Mouse (Mus musculus) embryo, embryonic 11.5 days (tissue): ENCODE measurements around the gene Rrp7a.

Experiments used
- DNase-seq: peaks from one replicate; pipeline ENCODE4 v3.0.0-alpha.2; 2012; ENCODE audit warnings: low read depth, low spot score

The Rrp7a gene

GRCm38 (mm10) chr15:83122566-83123145 lies at the start of gene Rrp7a:
Gene Rrp7a, minus strand, starts transcription at chr15:83122801.
- peak; percentile 81 for DNase-seq

- peak; percentile 96 for DNase-seq
Observed at GRCm38 (mm10) chr15:83171712-83172481, 49.3 kb upstream of the Rrp7a start.

GRCm38 (mm10) chr15:83170956-83171659 lies 48.5 kb upstream of the Rrp7a start:
- DNase-seq, result no peak

- DNase-seq, result no peak
Observed at GRCm38 (mm10) chr15:83169772-83170722, 47.4 kb upstream of the Rrp7a start.

- no peak for DNase-seq
Observed at GRCm38 (mm10) chr15:83168875-83169771, 46.5 kb upstream of the Rrp7a start.

- DNase-seq, result no peak
Observed at GRCm38 (mm10) chr15:83168311-83168710, 45.7 kb upstream of the Rrp7a start.

GRCm38 (mm10) chr15:83167550-83168065 lies 45.0 kb upstream of the Rrp7a start:
- DNase-seq, result no peak

- DNase-seq, result no peak
Observed at GRCm38 (mm10) chr15:83167126-83167525, 44.5 kb upstream of the Rrp7a start.

GRCm38 (mm10) chr15:83166642-83167041 lies 44.0 kb upstream of the Rrp7a start:
- no peak for DNase-seq

- no peak for DNase-seq
Observed at GRCm38 (mm10) chr15:83165526-83166315, 43.1 kb upstream of the Rrp7a start.

GRCm38 (mm10) chr15:83164971-83165471 lies 42.4 kb upstream of the Rrp7a start:
- DNase-seq, result no peak

- no peak for DNase-seq
Observed at GRCm38 (mm10) chr15:83162818-83163485, 40.4 kb upstream of the Rrp7a start.

- DNase-seq, result no peak
Observed at GRCm38 (mm10) chr15:83162001-83162400, 39.4 kb upstream of the Rrp7a start.

- DNase-seq, result no peak
Observed at GRCm38 (mm10) chr15:83161062-83161748, 38.6 kb upstream of the Rrp7a start.

- no peak for DNase-seq
Observed at GRCm38 (mm10) chr15:83160561-83160960, 38.0 kb upstream of the Rrp7a start.

- DNase-seq, result no peak
Observed at GRCm38 (mm10) chr15:83159823-83160222, 37.2 kb upstream of the Rrp7a start.

- DNase-seq, result no peak
Observed at GRCm38 (mm10) chr15:83158587-83159160, 36.1 kb upstream of the Rrp7a start.

- DNase-seq, result no peak
Observed at GRCm38 (mm10) chr15:83157667-83158064, 35.1 kb upstream of the Rrp7a start.
